Mouse (Mus musculus) ovary, postnatal 10 days (tissue): ENCODE results near the gene Sh3d21.
A peak's percentile ranks its signal among the peaks of the same experiment; 100 is the strongest.

Experiments used
- DNase-seq: peaks from one replicate; pipeline ENCODE4 v3.0.0; 2022; ENCODE audit warnings: low spot score

The Sh3d21 gene

GRCm38 (mm10) chr4:126109613-126110373 is 53.5 kb downstream of the Sh3d21 start:
- no peak for DNase-seq

GRCm38 (mm10) chr4:126108061-126108740 is 55.1 kb downstream of the Sh3d21 start:
- no peak for DNase-seq

- DNase-seq: no peak
These were observed 58.0 kb downstream of the Sh3d21 start for GRCm38 (mm10) chr4:126105131-126105783.

- no peak for DNase-seq
These were observed 58.8 kb downstream of the Sh3d21 start for GRCm38 (mm10) chr4:126104261-126105075.

GRCm38 (mm10) chr4:126103590-126104068 is 59.7 kb downstream of the Sh3d21 start, which contains the start of gene Stk40:
TSS of gene Stk40 (plus strand) at chr4:126103957.
- DNase-seq: peak; percentile 80

GRCm38 (mm10) chr4:126103057-126103581 is 60.2 kb downstream of the Sh3d21 start:
- peak; percentile 39 for DNase-seq

- DNase-seq: no peak
These were observed 61.0 kb downstream of the Sh3d21 start for GRCm38 (mm10) chr4:126102061-126102841.

- DNase-seq: no peak
These were observed 62.5 kb downstream of the Sh3d21 start for GRCm38 (mm10) chr4:126100764-126101163.
